Mouse (Mus musculus): Measurements from ENCODE around the gene Tbc1d19. TPM values are rescaled to one million over a fixed set of nuclear protein-coding genes. Genes with fewer than 3 reads are reported as not detected.

Gene Tbc1d19
- polyA plus RNA-seq (2012; rRNA removed) = 64.1 and 65.6 TPM in 2 replicates

DNA sequence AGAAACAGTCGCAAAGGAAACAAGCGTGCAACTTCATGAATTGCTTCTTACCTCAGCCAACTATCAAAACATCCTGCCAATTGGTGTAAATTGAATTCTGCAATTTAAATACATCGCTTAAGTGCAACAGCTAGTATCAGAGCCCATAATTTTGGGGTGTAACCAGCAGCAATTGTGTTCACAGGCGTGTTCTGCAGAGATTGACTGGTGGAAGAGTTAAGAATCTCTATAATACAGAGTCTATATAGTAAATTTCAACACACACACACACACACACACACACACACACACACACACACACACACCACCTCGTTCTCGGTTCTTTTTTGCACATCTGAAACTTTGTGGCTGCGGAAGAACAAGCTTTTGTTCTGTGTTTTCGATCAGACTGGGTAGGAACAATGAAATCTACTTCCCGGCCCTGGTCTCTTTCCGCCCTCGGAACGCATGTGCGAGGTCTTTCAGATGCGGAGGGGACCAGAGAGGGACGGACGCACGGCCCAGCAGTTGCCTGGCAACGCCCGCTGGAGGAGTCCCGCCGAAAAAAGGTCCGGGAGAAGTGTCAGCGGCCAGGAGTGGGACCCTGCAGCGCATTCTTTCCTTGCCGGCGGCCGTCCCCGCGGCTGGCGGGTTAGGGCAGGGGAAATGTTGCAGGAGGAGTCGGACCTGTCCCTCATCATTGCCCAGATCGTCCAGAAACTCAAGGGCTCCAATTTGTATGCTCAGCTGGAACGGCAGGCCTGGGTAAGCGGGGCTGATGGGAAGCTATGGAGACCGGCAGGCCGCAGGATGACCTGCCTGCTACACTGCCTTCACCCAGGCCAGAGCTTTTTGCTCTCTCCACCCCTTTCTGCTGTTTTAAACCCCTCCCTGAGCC is at the start of gene Tbc1d19:
TSS of gene Tbc1d19 (plus strand) at position 492 of the 877 bp plus-strand sequence.
- DNase-seq (ENCODE audit: low read depth) = peak; percentile 96

DNA sequence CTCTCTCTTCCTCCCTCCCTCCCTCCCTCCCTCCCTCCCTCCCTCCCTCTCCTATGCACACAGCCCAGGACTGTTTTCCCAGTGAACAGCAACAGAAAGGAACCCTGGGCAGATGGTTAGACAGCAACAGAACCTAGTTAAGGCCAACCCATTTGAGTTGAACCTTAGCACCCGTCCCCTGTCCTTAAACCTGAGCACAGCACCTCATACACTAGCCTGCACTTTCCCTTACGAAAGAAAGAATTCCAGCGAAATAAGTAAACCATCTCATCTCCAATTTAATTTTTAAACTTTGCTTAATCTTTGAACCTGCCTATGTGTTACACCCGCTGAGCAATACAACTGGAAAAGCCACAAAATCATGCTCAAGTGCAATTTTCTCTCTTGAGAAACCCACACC is 49.5 kb upstream of the Tbc1d19 start:
- TF ChIP-seq POLR2A (IDR thresholded peaks at IDR 0.05; ENCODE audit: borderline replicate concordance, extremely low read depth, insufficient read depth, insufficient read length, poor library complexity, severe bottlenecking) (no peak), CTCF (IDR thresholded peaks at IDR 0.05; ENCODE audit: borderline replicate concordance, extremely low read depth, insufficient read depth, insufficient read length) (no peak)

More for the DNA sequence above, at the start of gene Tbc1d19:
- TF ChIP-seq CTCF (IDR thresholded peaks at IDR 0.05; ENCODE audit: borderline replicate concordance, extremely low read depth, insufficient read depth, insufficient read length) (no peak), POLR2A (IDR thresholded peaks at IDR 0.05; ENCODE audit: borderline replicate concordance, extremely low read depth, insufficient read depth, insufficient read length, poor library complexity, severe bottlenecking) (peak; percentile 17; the same call in 1 of the 2 replicates)

DNA sequence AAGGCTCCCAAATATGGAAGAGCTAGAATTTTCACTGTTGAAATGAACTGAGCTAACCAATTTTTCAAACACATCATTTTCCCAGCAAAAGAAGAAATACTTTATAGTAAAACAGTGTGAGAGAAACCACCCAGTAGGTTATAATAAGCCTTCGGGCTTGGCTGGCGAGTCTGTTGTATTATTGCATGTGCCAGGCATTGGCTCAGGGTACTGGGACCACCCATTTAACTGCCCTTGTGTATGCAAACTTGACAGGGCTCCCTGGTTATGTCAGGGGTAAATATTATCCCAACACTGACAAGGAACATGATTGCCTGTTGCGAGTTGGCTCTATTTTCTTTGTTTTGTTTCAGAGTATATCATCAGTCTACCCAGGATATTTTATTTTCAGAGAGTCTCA is 48.5 kb upstream of the Tbc1d19 start:
- TF ChIP-seq POLR2A (IDR thresholded peaks at IDR 0.05; ENCODE audit: borderline replicate concordance, extremely low read depth, insufficient read depth, insufficient read length, poor library complexity, severe bottlenecking) (no peak), CTCF (IDR thresholded peaks at IDR 0.05; ENCODE audit: borderline replicate concordance, extremely low read depth, insufficient read depth, insufficient read length) (no peak)
- no peak for DNase-seq (ENCODE audit: low read depth)

More for the DNA sequence above, 49.5 kb upstream of the Tbc1d19 start:
- DNase-seq (ENCODE audit: low read depth) = no peak

DNA sequence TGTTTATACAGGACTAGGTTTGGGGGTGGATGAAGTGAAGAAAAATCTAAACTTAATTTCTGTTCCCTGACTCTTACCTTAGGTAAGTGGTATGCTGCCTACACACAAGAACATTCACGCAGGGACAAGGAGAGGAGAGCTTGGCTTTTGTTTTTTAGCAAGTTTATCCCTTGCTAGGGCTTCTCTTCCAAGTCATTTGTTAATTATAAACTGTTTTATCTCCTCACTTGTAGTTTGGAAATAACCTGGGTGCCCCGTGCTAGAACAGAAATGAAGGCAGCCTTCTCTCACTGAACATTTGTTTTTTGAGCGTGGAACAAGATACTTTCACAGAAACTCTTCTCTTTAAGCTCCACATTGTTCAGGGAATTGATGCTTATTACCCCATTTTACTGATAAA is 48.1 kb upstream of the Tbc1d19 start:
- TF ChIP-seq POLR2A (IDR thresholded peaks at IDR 0.05; ENCODE audit: borderline replicate concordance, extremely low read depth, insufficient read depth, insufficient read length, poor library complexity, severe bottlenecking) = no peak
- no peak for TF ChIP-seq CTCF (IDR thresholded peaks at IDR 0.05; ENCODE audit: borderline replicate concordance, extremely low read depth, insufficient read depth, insufficient read length)
- no peak for DNase-seq (ENCODE audit: low read depth)

DNA sequence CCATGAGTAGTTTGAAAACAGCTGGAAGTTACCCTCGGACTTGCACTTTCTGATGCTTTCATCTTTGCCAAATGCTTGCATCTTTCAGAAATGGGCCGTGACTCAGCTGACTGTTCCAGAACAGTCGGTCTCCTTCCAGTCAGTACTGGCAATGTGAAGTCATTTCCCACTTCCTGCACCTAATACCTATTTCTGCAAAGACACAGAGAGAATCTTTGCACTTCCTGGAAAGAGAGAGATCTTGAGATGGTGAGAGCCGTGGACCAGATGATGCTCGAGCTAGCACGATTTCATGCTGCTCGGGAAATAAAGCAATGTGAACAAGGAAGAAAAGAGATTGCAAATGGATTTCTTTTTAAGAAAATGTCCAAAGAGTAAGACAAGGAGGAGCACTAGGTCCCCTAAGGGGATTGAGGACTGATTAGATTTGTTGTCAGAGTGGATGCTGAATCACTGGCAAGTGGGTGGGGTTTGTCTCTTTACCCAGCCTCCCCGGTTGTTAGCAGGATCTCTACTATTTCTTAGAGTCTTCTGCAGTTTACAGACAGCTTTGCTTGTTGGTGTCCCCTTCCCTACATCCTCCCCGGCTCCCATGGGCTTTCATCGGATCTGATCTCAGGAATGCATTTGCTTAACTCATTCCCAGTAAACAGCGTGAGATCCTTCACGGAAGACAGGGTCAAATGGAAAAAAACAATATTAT is 24.4 kb upstream of the Tbc1d19 start:
- TF ChIP-seq POLR2A (IDR thresholded peaks at IDR 0.05; ENCODE audit: borderline replicate concordance, extremely low read depth, insufficient read depth, insufficient read length, poor library complexity, severe bottlenecking) (no peak), CTCF (IDR thresholded peaks at IDR 0.05; ENCODE audit: borderline replicate concordance, extremely low read depth, insufficient read depth, insufficient read length) (no peak)
- DNase-seq (ENCODE audit: low read depth) = no peak

DNA sequence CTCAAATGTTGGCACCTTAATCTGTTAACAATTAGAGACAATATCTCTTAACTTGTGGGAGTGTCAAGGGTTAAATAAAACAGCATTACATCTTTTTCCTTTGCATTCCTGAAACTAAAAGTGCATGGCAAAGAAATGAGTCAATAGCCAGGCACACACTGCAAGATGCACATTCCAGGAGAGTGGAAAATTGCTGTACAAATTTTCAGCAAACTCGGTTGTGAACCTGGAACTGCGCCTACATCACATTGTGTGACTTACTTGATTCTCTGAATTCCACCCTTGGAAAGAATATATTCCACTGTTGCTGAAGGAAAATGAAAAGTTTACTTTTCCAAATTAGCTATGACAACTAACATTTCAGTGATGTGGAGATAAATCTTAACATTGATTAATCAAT is 8.0 kb upstream of the Tbc1d19 start:
- DNase-seq (ENCODE audit: low read depth) = no peak
- TF ChIP-seq CTCF (IDR thresholded peaks at IDR 0.05; ENCODE audit: borderline replicate concordance, extremely low read depth, insufficient read depth, insufficient read length) = no peak
- TF ChIP-seq POLR2A (IDR thresholded peaks at IDR 0.05; ENCODE audit: borderline replicate concordance, extremely low read depth, insufficient read depth, insufficient read length, poor library complexity, severe bottlenecking) = no peak

DNA sequence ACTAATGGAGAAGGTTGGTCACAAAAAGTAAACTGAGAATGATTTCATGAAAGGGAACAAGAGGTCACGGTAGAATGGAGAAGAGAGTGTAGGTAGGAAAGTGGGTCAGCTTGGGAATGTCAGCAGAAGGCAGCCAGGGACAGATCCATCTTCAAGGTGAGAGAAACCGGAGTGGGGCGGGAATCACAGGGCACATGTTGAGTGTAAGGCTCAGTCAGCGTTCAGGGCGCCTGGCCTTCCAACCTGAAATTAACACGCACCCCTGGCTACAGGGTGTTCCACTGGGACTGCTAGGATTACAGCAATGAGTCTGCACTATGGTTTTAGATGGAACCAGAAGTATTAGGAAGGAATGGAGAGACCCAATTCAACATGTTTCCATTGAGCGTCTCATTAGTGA is 10.3 kb downstream of the Tbc1d19 start:
- DNase-seq (ENCODE audit: low read depth) = no peak
- TF ChIP-seq CTCF (IDR thresholded peaks at IDR 0.05; ENCODE audit: borderline replicate concordance, extremely low read depth, insufficient read depth, insufficient read length) (no peak), POLR2A (IDR thresholded peaks at IDR 0.05; ENCODE audit: borderline replicate concordance, extremely low read depth, insufficient read depth, insufficient read length, poor library complexity, severe bottlenecking) (no peak)

DNA sequence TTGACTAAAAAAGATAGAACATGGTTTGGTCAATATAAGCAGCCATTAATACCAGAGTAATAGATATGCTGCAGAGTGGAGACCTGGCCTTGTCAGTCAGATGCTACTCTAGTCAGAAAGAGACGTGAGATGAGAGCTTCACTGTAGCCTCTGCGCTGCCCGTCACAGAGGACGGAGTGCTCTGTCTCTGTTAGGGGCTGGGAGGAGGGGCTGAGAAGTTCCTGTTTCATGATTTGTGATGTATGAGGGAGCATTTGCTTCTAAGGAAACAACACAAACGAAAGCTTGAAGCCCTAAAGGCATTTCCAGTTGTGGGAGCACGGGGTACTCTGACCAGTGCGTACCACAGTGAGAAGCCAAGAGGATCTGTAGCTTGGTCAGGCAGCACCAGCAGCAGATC is 16.5 kb downstream of the Tbc1d19 start:
- no peak for DNase-seq (ENCODE audit: low read depth)
- TF ChIP-seq POLR2A (IDR thresholded peaks at IDR 0.05; ENCODE audit: borderline replicate concordance, extremely low read depth, insufficient read depth, insufficient read length, poor library complexity, severe bottlenecking) (no peak), CTCF (IDR thresholded peaks at IDR 0.05; ENCODE audit: borderline replicate concordance, extremely low read depth, insufficient read depth, insufficient read length) (no peak)

DNA sequence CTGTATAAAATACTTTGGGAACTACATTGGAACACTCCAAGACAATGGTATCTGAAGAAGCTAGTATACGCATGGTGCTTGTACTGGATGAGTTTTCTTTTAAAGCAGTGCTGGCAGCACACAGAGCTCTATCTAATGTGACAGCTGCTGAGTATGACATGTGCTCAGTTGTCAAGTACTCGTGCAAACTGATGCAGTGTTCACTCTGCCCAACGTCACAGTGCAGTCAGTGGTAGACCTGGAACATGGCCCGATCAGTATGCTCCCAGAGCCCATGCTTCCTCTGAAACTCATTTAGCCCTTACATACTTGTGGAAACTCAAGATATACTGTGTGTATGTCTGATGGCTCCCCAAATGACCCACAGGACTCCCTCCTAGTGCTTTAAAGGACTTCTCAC is 25.1 kb downstream of the Tbc1d19 start:
- TF ChIP-seq CTCF (IDR thresholded peaks at IDR 0.05; ENCODE audit: borderline replicate concordance, extremely low read depth, insufficient read depth, insufficient read length) (no peak), POLR2A (IDR thresholded peaks at IDR 0.05; ENCODE audit: borderline replicate concordance, extremely low read depth, insufficient read depth, insufficient read length, poor library complexity, severe bottlenecking) (no peak)
- peak; percentile 7 for DNase-seq (ENCODE audit: low read depth)

DNA sequence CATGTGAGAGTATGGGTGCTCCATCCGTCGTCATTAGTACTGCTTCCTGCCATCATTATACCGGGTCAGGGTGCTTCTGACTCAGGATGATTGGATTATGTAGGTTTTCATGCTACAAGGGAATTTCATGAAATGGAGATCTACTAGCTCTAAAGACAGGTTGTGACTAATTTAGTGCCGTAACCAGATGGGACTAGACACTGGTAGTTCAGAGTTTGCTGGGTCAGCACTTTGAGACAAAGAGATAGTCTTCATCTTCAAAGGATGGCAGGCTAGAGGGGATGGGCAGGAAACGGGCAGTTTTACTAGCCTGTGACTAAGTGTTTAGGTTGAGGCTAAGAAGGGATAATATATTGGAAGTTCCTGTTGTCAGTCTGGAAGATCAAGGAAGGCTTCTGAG is 31.9 kb downstream of the Tbc1d19 start:
- TF ChIP-seq CTCF (IDR thresholded peaks at IDR 0.05; ENCODE audit: borderline replicate concordance, extremely low read depth, insufficient read depth, insufficient read length) (no peak), POLR2A (IDR thresholded peaks at IDR 0.05; ENCODE audit: borderline replicate concordance, extremely low read depth, insufficient read depth, insufficient read length, poor library complexity, severe bottlenecking) (no peak)
- DNase-seq (ENCODE audit: low read depth) = no peak

DNA sequence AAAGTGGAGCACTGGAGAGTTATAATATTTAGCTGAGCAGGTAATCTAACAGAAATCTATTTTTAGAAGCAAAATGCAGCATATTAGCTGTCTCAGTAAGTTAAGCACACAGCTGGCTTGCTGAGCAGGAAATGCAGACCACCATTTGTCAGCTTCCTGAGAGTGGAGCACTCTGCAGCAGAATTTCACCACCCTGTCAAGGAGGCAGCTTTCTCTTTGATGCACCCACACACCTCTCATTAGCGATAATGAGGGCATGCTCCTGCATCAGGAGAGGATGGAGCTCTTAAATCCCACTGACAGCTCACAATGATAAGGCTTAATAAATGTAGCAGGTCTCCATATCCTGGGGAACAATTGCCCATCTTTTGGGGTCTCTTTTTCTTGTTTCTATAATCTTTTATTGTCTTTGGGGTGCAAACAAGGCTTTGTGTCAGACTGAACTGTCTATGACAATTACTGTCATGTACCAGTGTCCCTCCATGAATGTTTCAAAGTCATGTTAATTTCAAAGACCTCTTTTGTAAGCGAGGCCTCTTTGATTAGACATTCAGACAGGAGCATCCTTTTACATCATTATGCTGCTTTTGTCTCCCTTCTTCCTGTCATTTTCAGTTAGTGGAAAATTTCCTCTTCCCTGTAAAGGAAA is 39.0 kb downstream of the Tbc1d19 start:
- DNase-seq (ENCODE audit: low read depth) = peak; percentile 86
- TF ChIP-seq POLR2A (IDR thresholded peaks at IDR 0.05; ENCODE audit: borderline replicate concordance, extremely low read depth, insufficient read depth, insufficient read length, poor library complexity, severe bottlenecking) (no peak), CTCF (IDR thresholded peaks at IDR 0.05; ENCODE audit: borderline replicate concordance, extremely low read depth, insufficient read depth, insufficient read length) (no peak)
